Mouse (Mus musculus) liver, adult 2 months (tissue): ENCODE data around the gene Tyk2.

Experiments
- CTCF ChIP-seq: fragments of 200-500 bp; IDR thresholded peaks from 2 replicates; pipeline ENCODE4 v1.5.1; 2011; ENCODE audit warnings: low read depth, low read length, control low read depth
- POLR2A ChIP-seq: fragments of 200-500 bp; IDR thresholded peaks from 2 replicates; pipeline ENCODE4 v1.6.1; 2011; ENCODE audit warnings: low read length, control low read depth; ENCODE audit not compliant: insufficient read depth; ENCODE audit errors: extremely low read depth

DNA sequence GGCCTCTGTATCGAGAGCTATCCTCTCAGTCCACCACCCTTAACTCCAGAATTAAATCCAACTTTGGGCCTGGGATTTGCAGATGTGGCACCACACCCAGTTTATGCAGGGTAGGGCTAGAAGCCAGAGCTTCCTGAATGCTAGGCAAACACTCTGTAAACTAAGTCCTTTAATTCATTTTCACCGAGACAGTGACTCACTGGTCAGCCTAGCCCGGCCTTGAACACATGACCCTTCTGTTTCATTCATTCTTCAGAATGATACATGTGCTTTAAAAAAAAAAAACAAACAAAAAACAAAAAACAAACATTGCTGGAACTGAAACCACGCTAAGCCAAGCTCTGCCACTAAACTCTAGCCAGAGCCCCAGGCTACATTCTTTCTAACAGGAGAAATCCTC is 7.3 kb upstream of the Tyk2 start:
- TF ChIP-seq CTCF (no peak), POLR2A (no peak)
